Mouse (Mus musculus): ENCODE measurements around the gene Tbc1d9b.

The Tbc1d9b gene

DNA sequence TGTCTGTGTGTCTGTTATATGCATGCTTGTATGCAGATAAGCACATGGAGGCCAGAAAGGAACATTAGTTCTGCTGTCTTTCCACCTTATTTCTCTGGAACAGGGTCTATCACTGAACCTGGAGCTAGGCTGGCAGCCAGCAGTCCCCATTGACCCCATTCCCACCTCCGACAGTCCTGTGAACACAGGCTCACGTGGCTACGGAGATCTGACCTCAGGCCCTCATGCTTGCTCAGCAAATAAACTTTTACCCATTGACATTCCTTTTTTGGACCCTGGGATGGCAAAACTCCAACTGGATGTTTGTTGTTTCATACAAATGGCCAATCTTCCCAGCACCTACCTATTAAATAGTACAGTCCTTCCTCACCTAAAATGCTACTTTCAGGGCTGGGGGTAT is 45.2 kb downstream of the Tbc1d9b start:
- no peak for DNase-seq (ENCODE audit: low spot score in 2 of 2)

DNA sequence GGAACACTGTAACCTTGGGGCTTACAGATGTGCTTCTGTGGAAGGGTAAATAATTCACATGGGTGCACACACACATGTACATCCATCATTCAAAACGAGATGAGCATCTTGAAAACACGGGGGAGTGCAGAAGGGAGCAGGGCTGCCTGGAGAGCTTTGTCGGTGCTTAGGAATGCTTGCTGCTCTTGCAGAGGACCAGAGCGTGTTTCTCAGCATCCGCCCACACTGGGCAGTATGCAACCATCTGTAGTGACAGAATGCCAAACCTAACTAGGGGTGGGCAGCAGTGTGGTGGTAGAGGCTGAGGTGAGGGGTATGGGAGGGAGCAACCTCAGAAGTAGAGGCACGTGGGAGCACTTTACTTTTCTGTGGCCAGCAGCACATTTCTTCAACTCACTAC is 45.9 kb downstream of the Tbc1d9b start:
- peak; percentile 35 to 62 for DNase-seq (ENCODE audit: low spot score in 2 of 2)

DNA sequence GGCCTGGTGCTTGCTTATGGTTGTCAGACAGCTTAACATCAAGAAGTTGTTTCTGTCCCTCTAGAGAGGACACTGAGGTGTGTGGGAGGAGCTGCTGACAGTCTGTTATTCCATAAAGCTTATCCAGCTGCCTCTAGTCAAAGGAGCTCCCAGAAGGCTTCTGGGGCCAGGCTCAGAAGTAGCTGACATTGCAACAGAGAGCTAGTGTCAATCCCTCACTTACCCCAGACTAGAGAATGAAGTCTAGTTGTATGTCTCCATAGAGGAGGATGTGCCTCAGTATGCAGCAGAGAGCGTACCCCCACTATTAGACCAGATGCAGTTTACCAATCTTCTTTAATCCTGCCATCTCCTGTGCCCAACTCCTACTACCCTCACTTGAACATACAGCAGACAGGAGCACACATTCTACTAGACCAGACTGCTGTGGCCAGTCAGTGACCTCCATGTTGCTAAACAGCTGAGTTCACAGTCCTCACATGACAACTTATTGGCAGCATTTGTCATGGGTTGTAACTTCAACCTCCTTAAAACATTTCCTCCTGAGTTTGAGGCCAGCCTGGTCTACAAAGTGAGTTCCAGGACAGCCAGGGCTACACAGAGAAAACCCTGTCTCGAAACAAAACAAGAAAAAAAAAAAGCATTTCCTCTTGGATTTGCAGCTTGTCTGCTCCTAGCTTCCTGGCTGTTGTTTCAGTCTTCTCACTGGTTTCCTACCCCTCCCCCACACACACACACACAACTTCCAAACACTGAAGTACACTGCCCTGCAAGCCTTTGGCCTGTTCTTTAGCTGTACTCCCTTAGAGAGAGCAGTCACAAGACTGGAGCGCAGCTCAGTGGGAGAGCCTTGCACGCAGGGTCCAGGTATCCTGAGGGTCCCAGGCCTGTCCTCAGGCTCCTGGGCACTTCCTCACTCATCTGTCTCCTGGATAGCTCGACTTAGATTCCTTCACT is 47.6 kb downstream of the Tbc1d9b start:
- no peak for DNase-seq (ENCODE audit: low spot score in 2 of 2)

DNA sequence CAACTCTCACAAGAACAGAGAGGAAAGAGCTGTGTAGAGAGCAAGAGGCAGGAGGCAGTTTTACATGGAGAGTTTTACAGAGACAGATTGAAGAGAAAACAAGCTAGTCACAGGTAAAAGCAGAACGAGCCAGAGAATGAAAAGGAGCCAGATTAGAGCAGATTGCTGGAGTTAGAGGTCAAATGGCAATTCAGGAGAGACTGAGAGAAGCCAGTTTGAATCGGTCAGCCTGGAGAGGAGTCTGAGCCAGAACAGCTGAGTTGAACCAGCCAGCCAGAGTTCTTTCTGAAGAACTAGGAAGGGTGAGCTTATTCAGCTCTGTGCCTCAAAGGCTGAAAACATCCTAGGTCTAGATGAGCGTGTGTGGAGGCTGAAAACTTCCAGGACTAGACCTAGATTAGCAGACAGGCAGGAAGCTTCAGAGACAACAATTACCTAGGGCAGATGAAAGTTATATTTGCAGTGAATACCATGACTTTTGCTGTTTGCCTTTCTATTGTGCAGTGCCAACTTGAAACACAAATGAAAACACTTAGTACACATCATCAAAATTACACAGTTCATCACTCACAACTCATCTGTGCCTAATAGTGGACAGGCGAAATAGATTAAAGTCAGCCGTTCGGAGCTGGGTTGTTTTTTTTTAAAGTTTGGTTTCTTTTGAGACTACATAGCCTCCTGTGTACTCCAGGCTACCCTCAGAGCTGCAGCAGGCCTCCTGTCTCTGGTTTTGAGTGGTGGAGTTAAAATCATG is 49.5 kb downstream of the Tbc1d9b start:
- no peak for DNase-seq (ENCODE audit: low spot score in 2 of 2)

DNA sequence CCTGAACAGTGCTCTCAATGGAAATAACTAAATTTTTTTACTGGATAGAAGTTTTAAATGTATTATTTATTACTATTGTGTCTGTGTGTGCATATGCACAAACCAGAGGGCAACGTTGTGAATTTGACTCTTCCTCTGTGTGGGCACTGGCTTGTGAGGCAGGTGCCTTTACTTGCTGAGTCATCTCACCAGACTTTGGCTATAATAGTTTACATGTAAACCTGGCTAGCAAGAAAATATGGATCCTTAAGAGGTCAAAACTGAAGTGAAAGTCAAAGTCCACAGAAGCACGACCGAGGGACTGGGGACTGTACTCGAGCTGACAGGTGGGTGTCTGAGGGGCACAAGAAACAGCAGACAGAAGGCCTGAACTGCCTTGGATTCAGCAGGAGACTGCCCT is 51.5 kb downstream of the Tbc1d9b start:
- DNase-seq (ENCODE audit: low spot score in 2 of 2), result no peak

DNA sequence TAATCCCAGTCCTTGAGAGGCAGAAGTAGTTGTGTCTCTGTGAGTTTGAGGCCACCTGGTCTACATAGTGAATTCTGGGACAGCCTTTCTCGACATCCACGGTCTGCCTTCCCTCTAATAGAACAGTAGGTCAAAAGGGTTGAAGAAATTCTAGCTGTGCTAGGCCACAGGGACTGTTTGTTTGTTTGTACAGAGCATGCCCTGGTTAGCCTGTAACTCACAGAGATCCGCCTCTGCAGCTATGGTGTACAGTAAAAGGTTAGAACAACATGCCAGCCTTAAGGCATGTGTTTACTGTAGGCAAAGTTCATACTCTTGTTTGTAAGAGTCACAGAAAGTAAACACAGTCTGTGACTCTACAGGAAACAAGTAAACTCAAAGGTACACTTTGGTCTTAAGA is 53.6 kb downstream of the Tbc1d9b start:
- DNase-seq (ENCODE audit: low spot score in 2 of 2), result no peak

DNA sequence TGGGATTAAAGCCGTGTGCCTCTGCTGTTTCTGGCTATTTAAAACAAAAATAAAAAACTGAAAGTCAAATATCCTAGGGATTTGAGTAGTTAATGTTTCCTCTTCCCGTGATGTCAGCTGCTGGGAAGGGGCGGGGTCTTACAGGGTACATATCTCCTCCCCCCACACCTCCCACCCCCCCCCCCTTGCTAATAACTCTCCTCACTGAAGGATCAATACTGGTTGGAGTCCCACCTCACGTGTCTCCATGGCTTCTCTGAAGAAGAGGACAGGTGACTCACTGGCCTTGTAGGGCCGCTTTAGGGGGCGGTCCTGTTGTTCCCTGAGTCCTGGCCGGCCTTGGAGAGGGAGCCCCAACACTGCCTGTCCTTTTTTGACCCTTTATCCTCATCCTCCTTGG is 57.5 kb downstream of the Tbc1d9b start:
- no peak for DNase-seq (ENCODE audit: low spot score in 2 of 2)

DNA sequence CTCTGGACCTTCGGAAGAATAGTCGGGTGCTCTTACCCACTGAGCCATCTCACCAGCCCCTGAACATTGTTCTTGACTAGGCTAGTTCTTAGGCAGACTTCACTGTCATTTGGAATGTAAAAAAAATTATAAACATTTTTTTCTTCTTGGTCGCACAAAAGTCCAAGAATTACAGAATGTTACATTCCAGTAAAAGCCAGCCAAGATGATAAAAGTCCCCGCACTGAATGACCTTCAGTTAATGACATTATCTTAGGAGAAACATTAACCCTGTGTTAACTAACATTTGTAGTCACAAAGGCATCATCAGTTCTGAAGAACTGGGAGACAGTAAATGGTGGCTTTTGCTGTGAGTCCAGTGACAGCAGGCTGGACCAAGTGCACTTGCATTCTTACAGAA is 59.2 kb downstream of the Tbc1d9b start:
- DNase-seq (ENCODE audit: low spot score in 2 of 2), result no peak

DNA sequence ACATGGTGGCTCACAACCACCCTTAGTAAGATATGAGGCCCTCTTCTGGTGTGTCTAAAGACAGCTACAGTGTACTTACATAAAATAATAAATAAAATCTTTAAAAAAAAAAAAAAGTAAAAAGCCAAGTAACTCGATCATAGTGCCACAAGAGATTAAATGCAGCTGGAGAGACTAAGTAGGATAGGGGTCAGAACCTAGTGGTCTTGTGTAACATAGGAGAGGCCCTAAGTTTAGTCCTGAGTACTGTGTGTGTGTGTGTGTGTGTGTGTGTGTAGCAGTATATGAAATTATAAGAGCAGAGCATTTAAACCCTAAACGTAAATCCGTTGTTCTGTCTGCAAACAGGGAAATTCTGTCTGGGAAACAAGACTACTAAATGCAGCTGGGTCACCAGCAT is 61.1 kb downstream of the Tbc1d9b start:
- DNase-seq (ENCODE audit: low spot score in 2 of 2), result no peak

DNA sequence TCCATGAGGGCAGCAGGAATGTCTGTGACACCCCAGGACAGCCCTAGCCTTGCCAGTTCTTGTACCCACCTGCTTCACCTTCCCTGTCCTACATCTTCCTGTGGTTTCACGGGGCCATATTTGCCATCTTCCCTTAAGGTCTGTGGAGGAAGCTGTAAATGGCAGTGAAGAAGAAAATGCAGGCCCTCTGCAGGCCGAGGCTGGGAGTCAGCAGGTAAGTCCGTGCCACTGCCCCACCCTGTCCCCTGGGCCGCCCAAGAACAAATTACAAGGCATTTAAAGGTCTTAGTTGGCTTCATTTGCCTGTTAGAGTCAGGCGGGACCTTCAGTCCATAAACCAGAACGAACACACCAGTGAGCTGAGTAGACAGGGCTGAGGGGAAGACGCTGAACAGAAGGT is 62.9 kb downstream of the Tbc1d9b start:
- no peak for DNase-seq (ENCODE audit: low spot score in 2 of 2)

DNA sequence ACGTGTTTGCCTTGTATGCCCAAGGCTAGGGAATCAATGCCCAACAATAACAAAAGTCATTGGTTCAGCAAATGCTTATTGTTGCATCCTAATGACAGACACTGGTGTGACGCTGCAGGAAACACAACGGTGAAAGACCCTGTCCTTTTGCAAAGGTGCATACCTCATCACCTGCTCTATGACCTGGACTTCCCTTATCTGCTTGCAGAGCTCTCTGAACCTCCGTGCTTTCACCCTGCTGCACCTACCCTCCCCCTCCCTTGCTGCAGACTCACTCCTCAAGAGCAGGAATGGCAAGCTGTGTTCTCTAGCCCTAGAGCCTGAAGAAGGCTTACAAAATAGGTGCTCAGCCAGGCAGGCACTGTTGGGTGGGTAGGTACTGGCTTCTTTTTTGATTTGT is 63.6 kb downstream of the Tbc1d9b start:
- DNase-seq (ENCODE audit: low spot score in 2 of 2), result no peak

DNA sequence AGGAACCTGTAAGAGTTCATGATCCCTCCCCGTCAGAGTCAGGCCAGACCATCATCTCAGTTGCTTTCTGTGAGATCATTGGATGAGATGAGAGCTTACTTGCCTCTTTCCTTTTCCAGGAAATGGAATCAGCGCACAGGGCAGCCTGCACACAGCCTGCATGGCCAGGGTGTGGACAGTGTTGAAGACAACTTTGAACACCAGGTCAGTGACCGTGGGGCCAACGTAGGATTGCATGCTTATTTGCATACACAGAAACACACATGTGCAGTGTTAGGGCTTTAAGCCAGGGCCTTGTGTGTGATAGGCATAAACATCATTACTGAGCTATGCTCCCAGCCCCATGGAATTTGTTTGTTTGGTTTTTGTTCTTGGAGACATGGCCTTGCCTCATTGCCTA is 66.3 kb downstream of the Tbc1d9b start:
- no peak for DNase-seq (ENCODE audit: low spot score in 2 of 2)

DNA sequence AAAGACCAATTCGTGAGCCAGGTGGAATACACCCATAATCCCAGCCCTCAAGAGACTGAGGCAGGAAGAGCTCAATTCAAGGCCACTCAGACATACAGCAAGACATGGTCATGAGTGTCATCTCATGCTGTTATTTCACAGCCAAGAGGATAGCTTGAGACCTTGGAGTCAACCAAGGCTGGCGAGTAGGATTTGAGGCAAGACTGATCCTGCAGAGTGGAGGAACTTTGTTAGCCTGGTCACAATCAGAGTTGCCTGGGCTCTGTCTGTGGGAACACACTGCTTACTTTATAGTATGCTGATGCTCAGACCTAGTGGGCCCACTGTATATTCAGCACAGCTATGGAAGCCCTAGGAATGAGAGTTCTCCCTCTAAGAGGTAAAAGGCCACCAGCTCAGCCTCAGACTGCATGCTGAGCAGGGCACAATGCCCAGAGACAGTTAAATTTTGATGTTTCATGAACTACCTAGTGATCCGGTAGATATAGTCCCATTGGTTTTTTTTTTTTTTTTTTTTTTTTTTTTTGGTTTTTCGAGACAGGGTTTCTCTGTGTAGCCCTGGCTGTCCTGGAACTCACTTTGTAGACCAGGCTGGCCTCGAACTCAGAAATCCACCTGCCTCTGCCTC is 67.1 kb downstream of the Tbc1d9b start:
- DNase-seq (ENCODE audit: low spot score in 2 of 2), result no peak

DNA sequence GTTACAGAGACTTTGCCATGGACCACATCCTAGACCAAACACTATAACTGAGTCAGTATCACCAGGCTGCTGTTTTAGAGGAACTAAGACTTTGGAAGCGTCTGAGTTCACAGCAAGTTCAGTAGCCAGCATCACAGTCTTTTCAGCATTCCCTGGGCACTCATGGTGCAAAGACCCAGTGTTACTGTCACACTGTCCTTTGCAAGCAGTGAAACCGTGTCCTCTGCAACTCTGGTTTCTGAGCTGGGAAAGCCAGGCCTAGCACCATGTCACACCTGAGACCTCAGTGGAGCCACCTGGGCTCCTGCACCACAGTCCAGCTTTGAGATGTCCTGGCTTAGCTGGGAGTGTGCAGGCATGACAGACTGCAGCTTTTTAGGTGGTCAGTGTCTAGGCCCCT is 67.7 kb downstream of the Tbc1d9b start:
- no peak for DNase-seq (ENCODE audit: low spot score in 2 of 2)

DNA sequence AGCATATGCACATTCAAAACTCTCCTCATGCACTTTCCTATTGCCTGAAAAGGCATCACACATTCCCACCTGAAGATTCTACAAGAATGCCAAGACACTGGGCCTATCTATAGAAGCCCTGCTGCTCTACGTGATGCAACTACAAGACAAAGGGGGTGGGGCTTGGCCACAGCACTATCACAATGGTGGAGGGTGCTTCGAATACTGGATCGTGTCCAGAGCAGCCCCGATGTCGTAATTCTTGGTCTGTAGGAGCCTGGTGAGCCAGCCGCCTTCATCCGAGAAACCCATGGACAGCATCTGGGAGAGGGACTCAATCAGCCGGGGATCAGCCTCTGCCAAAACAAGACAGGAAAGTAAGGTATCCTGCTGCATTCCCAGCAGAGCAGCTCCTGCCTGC is 69.4 kb downstream of the Tbc1d9b start:
- no peak for DNase-seq (ENCODE audit: low spot score in 2 of 2)

DNA sequence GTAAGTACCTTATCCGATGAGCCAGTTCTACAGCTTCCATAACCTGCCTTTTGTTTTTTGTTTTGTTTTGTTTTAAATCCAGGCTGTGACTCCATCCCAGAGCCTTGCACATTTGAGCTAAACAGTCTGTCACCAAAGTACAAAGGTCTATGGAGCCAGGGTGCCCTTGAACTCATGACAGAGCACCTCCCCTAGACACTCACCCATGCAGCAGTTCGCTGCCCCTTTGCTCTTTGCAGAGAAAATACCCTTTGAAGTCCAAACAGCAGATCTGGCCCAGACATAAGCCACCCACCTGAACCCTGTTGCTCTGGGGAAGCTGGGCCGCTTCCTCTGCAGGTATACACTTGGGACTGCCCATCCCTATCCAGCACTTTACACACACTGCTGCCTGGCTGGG is 70.4 kb downstream of the Tbc1d9b start:
- DNase-seq (ENCODE audit: low spot score in 2 of 2), result no peak

DNA sequence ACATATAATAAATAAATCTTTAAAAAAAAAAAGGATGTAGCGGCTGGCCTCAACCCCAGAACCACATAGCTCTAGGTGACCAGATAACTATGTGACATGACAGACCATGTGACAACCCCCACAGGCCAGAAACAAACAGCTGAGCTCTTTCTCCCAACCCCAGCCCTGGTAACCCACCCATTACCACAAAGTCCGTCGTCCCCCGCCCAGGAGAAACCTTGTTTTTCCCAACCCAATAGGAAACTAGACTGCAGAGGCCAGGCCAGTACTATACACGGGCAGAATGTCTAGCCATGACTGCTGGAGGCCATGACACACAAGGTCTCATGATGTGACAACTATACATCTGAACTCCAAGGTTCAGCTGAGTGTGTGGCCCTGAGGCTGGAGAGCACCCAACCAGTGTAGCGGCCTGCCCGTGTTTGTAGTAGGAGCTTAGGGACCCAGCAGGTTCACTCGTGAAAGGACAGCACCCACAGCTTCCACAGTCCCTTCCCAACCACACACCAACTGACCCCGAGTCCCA is 72.2 kb downstream of the Tbc1d9b start:
- DNase-seq (ENCODE audit: low spot score in 2 of 2), result no peak

DNA sequence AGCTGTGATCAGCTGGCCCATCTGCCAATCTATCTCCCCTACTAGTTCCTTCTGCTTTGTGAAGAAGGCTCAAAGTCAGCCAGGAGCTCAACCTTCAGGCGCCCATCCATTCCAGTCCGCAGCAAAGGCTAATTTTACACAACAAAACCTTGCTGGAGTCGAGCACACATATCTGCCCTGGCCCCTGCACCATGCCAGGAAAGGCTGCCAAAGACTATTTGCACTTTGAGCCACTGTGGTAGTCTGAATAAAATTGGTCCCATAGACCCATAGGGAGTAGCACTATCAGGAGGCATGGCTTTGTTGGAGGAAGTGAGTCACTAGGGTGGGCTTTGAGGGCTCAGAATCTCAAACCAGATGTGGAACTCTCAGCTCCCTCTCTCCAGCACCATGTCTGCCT is 74.2 kb downstream of the Tbc1d9b start:
- no peak for DNase-seq (ENCODE audit: low spot score in 2 of 2)

DNA sequence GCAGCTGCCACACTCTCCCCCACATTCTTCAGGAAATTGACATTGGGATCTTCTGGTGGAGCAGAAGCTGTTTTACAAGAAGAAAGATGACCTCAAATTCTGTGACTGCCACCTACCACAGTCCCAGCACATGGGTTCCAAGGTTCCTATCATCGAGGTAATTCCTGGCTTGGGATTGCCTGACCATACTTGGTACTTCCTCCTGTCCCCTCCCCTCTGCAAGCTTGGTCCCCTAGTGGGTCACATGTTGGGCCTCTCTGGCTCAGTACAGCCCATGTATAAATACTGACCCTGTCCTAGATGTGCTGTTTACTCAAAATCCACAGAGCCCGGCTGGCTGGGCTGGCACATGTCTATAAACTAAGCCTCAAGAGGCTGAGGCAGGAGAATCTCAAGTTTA is 74.8 kb downstream of the Tbc1d9b start:
- DNase-seq (ENCODE audit: low spot score in 2 of 2), result no peak

DNA sequence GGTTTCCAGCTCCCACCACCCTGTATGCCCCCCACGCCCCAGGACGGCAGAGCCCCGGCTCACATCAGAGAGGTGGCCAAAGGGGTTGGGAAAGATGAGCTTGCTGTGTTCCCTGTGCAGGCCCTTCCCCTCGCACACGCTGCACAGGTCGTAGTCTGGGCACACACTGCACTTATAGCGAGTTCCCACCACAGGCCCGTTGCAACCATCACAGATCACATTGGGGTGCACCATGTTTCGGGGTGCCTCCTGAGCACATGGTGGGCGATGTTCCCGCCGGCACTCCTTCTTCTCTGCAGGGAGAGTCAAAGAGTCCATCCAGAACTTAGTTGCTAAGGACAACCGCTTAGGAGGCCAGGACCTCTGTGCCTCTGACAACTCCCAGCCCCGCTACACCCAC is 76.1 kb downstream of the Tbc1d9b start:
- no peak for DNase-seq (ENCODE audit: low spot score in 2 of 2)

DNA sequence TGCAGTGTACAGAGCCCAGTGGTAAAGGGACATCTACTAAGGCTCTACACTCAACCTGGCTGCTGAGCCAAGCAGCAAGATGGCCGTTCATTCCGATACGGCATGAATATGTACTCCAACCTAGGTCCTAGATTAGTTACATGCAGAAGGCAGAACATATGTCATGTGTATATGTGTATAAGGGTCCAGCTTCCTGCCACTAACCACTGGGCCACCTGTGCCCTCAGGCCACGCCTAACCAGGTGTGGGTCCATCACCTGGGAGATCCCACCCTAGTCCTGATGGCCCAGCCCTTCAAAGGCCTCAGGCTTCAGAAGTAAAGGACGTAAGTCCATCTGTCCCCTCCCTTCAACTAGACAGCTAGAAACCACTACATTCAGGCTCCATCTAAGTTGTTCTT is 76.8 kb downstream of the Tbc1d9b start:
- DNase-seq (ENCODE audit: low spot score in 2 of 2), result no peak

DNA sequence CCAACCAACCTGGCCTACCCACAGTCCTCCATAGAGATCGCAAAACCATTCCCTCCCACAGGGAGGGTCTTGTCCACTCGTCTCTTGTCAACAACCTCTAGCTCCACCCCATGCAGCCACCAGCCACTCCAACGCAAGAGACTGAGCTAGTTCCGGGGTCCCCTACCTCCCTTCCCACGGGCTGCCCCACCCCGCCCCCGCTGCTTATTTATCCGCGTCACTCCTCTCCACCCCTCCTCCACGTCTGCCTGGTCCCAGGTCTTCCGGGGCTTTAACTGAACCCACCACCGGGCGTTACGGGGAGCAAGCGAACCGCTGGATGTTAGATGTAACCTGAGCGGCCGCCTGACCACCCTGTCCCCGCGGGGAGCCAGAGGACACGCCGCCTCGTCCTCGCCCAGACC is 78.9 kb downstream of the Tbc1d9b start:
- peak; percentile 74 to 78 for DNase-seq (ENCODE audit: low spot score in 2 of 2)
